Mouse (Mus musculus): ENCODE data around the gene Rrp15. TPM values are rescaled to one million over a fixed set of nuclear protein-coding genes. Genes with fewer than 3 reads are reported as not detected.

The Rrp15 gene
- polyA plus RNA-seq, 1 experiment from 2014 or later = 31.8 TPM

- Histone ChIP-seq H3K9ac (no peak overlapping the region), H3K4me3 (no peak overlapping the region), H3K36me3 (peaks cover 48% of the 10 kb centered on the region), H3K4me1 (replicated peaks) (no peaks in the 10 kb centered on the region), H3K4me2 (no peak overlapping the region), H3K27me3 (no peaks in the 10 kb centered on the region), H3K27ac (no peak overlapping the region), H3K9me3 (no peaks in the 10 kb centered on the region)
- ATAC-seq (ENCODE audit: low FRiP score) = no peak
- WGBS = 94% methylated on average over 5 of the region's 5 CpGs
These were observed 13.6 kb downstream of the Rrp15 start for GRCm38 (mm10) chr1:186735537-186735936.

GRCm38 (mm10) chr1:186733052-186733451 is 16.1 kb downstream of the Rrp15 start:
- Histone ChIP-seq H3K4me3 (no peak overlapping the region), H3K9ac (no peak overlapping the region), H3K36me3 (peaks cover 35% of the 10 kb centered on the region), H3K4me2 (no peak overlapping the region), H3K4me1 (replicated peaks) (no peaks in the 10 kb centered on the region), H3K27ac (no peak overlapping the region), H3K27me3 (no peaks in the 10 kb centered on the region), H3K9me3 (no peaks in the 10 kb centered on the region)
- ATAC-seq (ENCODE audit: low FRiP score) = no peak
- 97% methylated on average over 8 of the region's 8 CpGs for WGBS

GRCm38 (mm10) chr1:186728778-186729177 is 20.4 kb downstream of the Rrp15 start:
- H3K36me3 ChIP-seq = no peaks in the 10 kb centered on the region
- no peak overlapping the region for H3K4me2 ChIP-seq
- no peaks in the 10 kb centered on the region for H3K27me3 ChIP-seq
- no peak overlapping the region for H3K9ac ChIP-seq
- H3K4me3 ChIP-seq = no peak overlapping the region
- H3K9me3 ChIP-seq = no peaks in the 10 kb centered on the region
- no peak overlapping the region for H3K27ac ChIP-seq
- 73% methylated on average over 4 of the region's 4 CpGs for whole genome bisulfite sequencing
- no peak for ATAC-seq (ENCODE audit: low FRiP score)
- H3K4me1 ChIP-seq (replicated peaks) = no peaks in the 10 kb centered on the region

- Histone ChIP-seq H3K4me2 (no peak overlapping the region), H3K36me3 (no peaks in the 10 kb centered on the region), H3K4me1 (replicated peaks) (no peaks in the 10 kb centered on the region), H3K27ac (no peak overlapping the region), H3K4me3 (no peak overlapping the region), H3K27me3 (no peaks in the 10 kb centered on the region), H3K9ac (no peak overlapping the region), H3K9me3 (no peaks in the 10 kb centered on the region)
- ATAC-seq (ENCODE audit: low FRiP score) = no peak
- WGBS = 84% methylated on average over 7 of the region's 7 CpGs
These were observed 23.0 kb downstream of the Rrp15 start for GRCm38 (mm10) chr1:186726117-186726516.

- no peak overlapping the region for H3K4me2 ChIP-seq
- H3K4me3 ChIP-seq = no peak overlapping the region
- H3K9me3 ChIP-seq = no peaks in the 10 kb centered on the region
- ATAC-seq (ENCODE audit: low FRiP score) = no peak
- H3K4me1 ChIP-seq (replicated peaks) = no peaks in the 10 kb centered on the region
- WGBS = 86% methylated on average over 9 of the region's 9 CpGs
- peaks cover 11% of the 10 kb centered on the region; the same call in 1 of the 2 replicates for H3K36me3 ChIP-seq
- H3K27me3 ChIP-seq = no peaks in the 10 kb centered on the region
- H3K27ac ChIP-seq = no peak overlapping the region
- no peak overlapping the region for H3K9ac ChIP-seq
These were observed 26.9 kb downstream of the Rrp15 start for GRCm38 (mm10) chr1:186722299-186722698.

- H3K4me2 ChIP-seq = no peak overlapping the region
- H3K9me3 ChIP-seq = no peaks in the 10 kb centered on the region
- H3K36me3 ChIP-seq = peaks cover 15% of the 10 kb centered on the region; the same call in 1 of the 2 replicates
- peak; percentile 79 for ATAC-seq (ENCODE audit: low FRiP score)
- H3K27me3 ChIP-seq = no peaks in the 10 kb centered on the region
- H3K4me1 ChIP-seq (replicated peaks) = no peaks in the 10 kb centered on the region
- no peak overlapping the region for H3K27ac ChIP-seq
- 38% methylated on average over 12 of the region's 12 CpGs for WGBS
- no peak overlapping the region for H3K9ac ChIP-seq
- H3K4me3 ChIP-seq = no peak overlapping the region
These were observed 27.3 kb downstream of the Rrp15 start for GRCm38 (mm10) chr1:186721846-186722245.

GRCm38 (mm10) chr1:186721166-186721565 is 28.0 kb downstream of the Rrp15 start:
- no peak overlapping the region for H3K9ac ChIP-seq
- no peaks in the 10 kb centered on the region for H3K4me1 ChIP-seq (replicated peaks)
- H3K9me3 ChIP-seq = no peaks in the 10 kb centered on the region
- peaks cover 20% of the 10 kb centered on the region; the same call in 1 of the 2 replicates for H3K36me3 ChIP-seq
- no peaks in the 10 kb centered on the region for H3K27me3 ChIP-seq
- ATAC-seq (ENCODE audit: low FRiP score) = no peak
- no peak overlapping the region for H3K27ac ChIP-seq
- H3K4me3 ChIP-seq = no peak overlapping the region
- no peak overlapping the region for H3K4me2 ChIP-seq
- 91% methylated on average over 11 of the region's 11 CpGs for WGBS

GRCm38 (mm10) chr1:186719708-186720107 is 29.4 kb downstream of the Rrp15 start:
- Histone ChIP-seq H3K27me3 (no peaks in the 10 kb centered on the region), H3K4me3 (no peak overlapping the region), H3K27ac (no peak overlapping the region), H3K9ac (no peak overlapping the region), H3K36me3 (peaks cover 21% of the 10 kb centered on the region; the same call in 1 of the 2 replicates), H3K4me2 (no peak overlapping the region), H3K9me3 (no peaks in the 10 kb centered on the region), H3K4me1 (replicated peaks) (no peaks in the 10 kb centered on the region)
- no peak for ATAC-seq (ENCODE audit: low FRiP score)
- WGBS = 94% methylated on average over 9 of the region's 9 CpGs

- H3K4me3 ChIP-seq = no peak overlapping the region
- no peak overlapping the region for H3K27ac ChIP-seq
- no peaks in the 10 kb centered on the region for H3K27me3 ChIP-seq
- no peak overlapping the region for H3K9ac ChIP-seq
- H3K36me3 ChIP-seq = peaks cover 21% of the 10 kb centered on the region; the same call in 1 of the 2 replicates
- ATAC-seq (ENCODE audit: low FRiP score) = no peak
- H3K4me1 ChIP-seq (replicated peaks) = no peaks in the 10 kb centered on the region
- H3K9me3 ChIP-seq = no peaks in the 10 kb centered on the region
- WGBS = 92% methylated on average over 5 of the region's 5 CpGs
- no peak overlapping the region for H3K4me2 ChIP-seq
These were observed 30.3 kb downstream of the Rrp15 start for GRCm38 (mm10) chr1:186718881-186719280.

GRCm38 (mm10) chr1:186714980-186715896 is 33.9 kb downstream of the Rrp15 start:
- Histone ChIP-seq H3K27ac (no peak overlapping the region), H3K4me3 (no peak overlapping the region), H3K4me1 (replicated peaks) (no peaks in the 10 kb centered on the region), H3K4me2 (no peak overlapping the region), H3K36me3 (peaks cover 16% of the 10 kb centered on the region; the same call in 1 of the 2 replicates), H3K9ac (no peak overlapping the region), H3K9me3 (no peaks in the 10 kb centered on the region), H3K27me3 (no peaks in the 10 kb centered on the region)
- 85% methylated on average over 17 of the region's 17 CpGs for WGBS
- no peak for ATAC-seq (ENCODE audit: low FRiP score)

GRCm38 (mm10) chr1:186714215-186714614 is 34.9 kb downstream of the Rrp15 start:
- Histone ChIP-seq H3K27me3 (no peaks in the 10 kb centered on the region), H3K4me1 (replicated peaks) (no peaks in the 10 kb centered on the region), H3K4me2 (no peak overlapping the region), H3K9me3 (no peaks in the 10 kb centered on the region), H3K4me3 (no peak overlapping the region), H3K27ac (no peak overlapping the region), H3K36me3 (peaks cover 10% of the 10 kb centered on the region; the same call in 1 of the 2 replicates), H3K9ac (no peak overlapping the region)
- WGBS = 84% methylated on average over 4 of the region's 4 CpGs
- ATAC-seq (ENCODE audit: low FRiP score) = no peak

- 2% methylated on average over 3 of the region's 3 CpGs for WGBS
- no peak for ATAC-seq (ENCODE audit: low FRiP score)
- H3K27me3 ChIP-seq = 0 out of 2 replicates have a peak, but pooled peaks cover under 1% of the 10 kb centered on the region
- no peaks in the 10 kb centered on the region for H3K9me3 ChIP-seq
- H3K36me3 ChIP-seq = peaks cover 10% of the 10 kb centered on the region; the same call in 1 of the 2 replicates
- no peak overlapping the region for H3K9ac ChIP-seq
- no peak overlapping the region for H3K4me3 ChIP-seq
- no peaks in the 10 kb centered on the region for H3K4me1 ChIP-seq (replicated peaks)
- no peak overlapping the region for H3K4me2 ChIP-seq
- no peak overlapping the region for H3K27ac ChIP-seq
These were observed 36.2 kb downstream of the Rrp15 start for GRCm38 (mm10) chr1:186712802-186713471.

Data from hindbrain, embryonic 13.5 days (tissue).